Mouse (Mus musculus) left cerebral cortex, postnatal 4 days (tissue): ENCODE results near the gene Tssk4. TPM values are rescaled to one million over a fixed set of nuclear protein-coding genes. Genes with fewer than 3 reads are reported as not detected.

Experiments
- total RNA-seq, 2 experiments: library from RNA; stranded (reverse); gene quantifications; 2 replicates each; pipeline ENCODE4 v1.2.3; 2021

Tssk4 gene
- total RNA-seq, 2 experiments from 2014 or later, result 1.2 to 2.4 TPM

Other genes starting within 250 kb of the Tssk4 start
- 10 to 100 TPM; 13.6 to 14.9 TPM for gene Dhrs4, start 171.4 kb upstream of the Tssk4 start, total RNA-seq
- gene Carmil3, start 159.5 kb upstream of the Tssk4 start, total RNA-seq, result 100 to 1,000 TPM; 151 to 183 TPM
- gene Cpne6, start 139.7 kb upstream of the Tssk4 start, total RNA-seq, result 10 to 100 TPM; 53.1 to 61.7 TPM
- under 1 TPM; 0.20 to 0.42 TPM for gene Nrl, start 125.2 kb upstream of the Tssk4 start, total RNA-seq
- 10 to 100 TPM; 13.6 to 14.3 TPM for gene Pck2, start 109.9 kb upstream of the Tssk4 start, total RNA-seq
- 10 to 100 TPM; 61.2 to 66.4 TPM for gene Dcaf11, start 90.2 kb upstream of the Tssk4 start, total RNA-seq
- not detected for gene A730061H03Rik, start 89.8 kb upstream of the Tssk4 start, total RNA-seq
- gene Fitm1, start 74.6 kb upstream of the Tssk4 start, total RNA-seq, result not detected
- 100 to 1,000 TPM; 111 to 112 TPM for gene Psme1, start 72.1 kb upstream of the Tssk4 start, total RNA-seq
- 10 to 100 TPM; 27.8 to 36.4 TPM for gene Emc9, start 64.9 kb upstream of the Tssk4 start, total RNA-seq
- 100 to 1,000 TPM in 1 of 2 experiments, 10 to 100 TPM in 1; 98.8 to 106 TPM for gene Psme2, start 59.1 kb upstream of the Tssk4 start, total RNA-seq
- gene Rnf31, start 58.5 kb upstream of the Tssk4 start, total RNA-seq, result 10 to 100 TPM; 33.3 to 47.7 TPM
- gene Irf9, start 46.6 kb upstream of the Tssk4 start, total RNA-seq, result 10 to 100 TPM; 11.5 to 15.7 TPM
- gene Rec8, start 32.1 kb upstream of the Tssk4 start, total RNA-seq, result 1 to 10 TPM; 2.6 to 3.8 TPM
- 100 to 1,000 TPM; 161 to 176 TPM for gene Ipo4, start 14.2 kb upstream of the Tssk4 start, total RNA-seq
- 1 to 10 TPM; 4.0 to 4.1 TPM for gene Gm49378, start 12.3 kb upstream of the Tssk4 start, total RNA-seq
- 10 to 100 TPM; 35.3 to 41.1 TPM for gene Tm9sf1, start 6.4 kb upstream of the Tssk4 start, total RNA-seq
- gene Mdp1, start 10.3 kb downstream of the Tssk4 start, total RNA-seq, result 10 to 100 TPM; 44.6 to 44.7 TPM
- gene Gmpr2, start 21.8 kb downstream of the Tssk4 start, total RNA-seq, result 10 to 100 TPM; 33.8 to 35.4 TPM
- gene Nedd8, start 21.9 kb downstream of the Tssk4 start, total RNA-seq, result 100 to 1,000 TPM; 347 to 384 TPM
- 10 to 100 TPM; 11.8 to 15.6 TPM for gene Tinf2, start 31.6 kb downstream of the Tssk4 start, total RNA-seq
- gene Tgm1, start 63.7 kb downstream of the Tssk4 start, total RNA-seq, result under 1 TPM in 1 of 2 experiments, not detected in 1; 0.32 TPM
- 10 to 100 TPM; 55.2 to 55.8 TPM for gene Rabggta, start 72.1 kb downstream of the Tssk4 start, total RNA-seq
- 10 to 100 TPM; 63.2 to 75.1 TPM for gene Dhrs1, start 95.5 kb downstream of the Tssk4 start, total RNA-seq
- 10 to 100 TPM; 19.5 to 20.1 TPM for gene Nop9, start 95.5 kb downstream of the Tssk4 start, total RNA-seq
- under 1 TPM in 1 of 2 experiments, not detected in 1; 0.90 TPM for gene Cideb, start 108.3 kb downstream of the Tssk4 start, total RNA-seq
- gene Ltb4r2, start 111.2 kb downstream of the Tssk4 start, total RNA-seq, result 1 to 10 TPM in 1 of 2 experiments, under 1 TPM in 1; 0.79 to 1.0 TPM
- gene Ltb4r1, start 115.8 kb downstream of the Tssk4 start, total RNA-seq, result 1 to 10 TPM; 1.0 to 1.4 TPM
- 1 to 10 TPM; 4.6 to 5.2 TPM for gene Adcy4, start 133.9 kb downstream of the Tssk4 start, total RNA-seq
- 1 to 10 TPM; 1.4 to 1.8 TPM for gene Ripk3, start 138.7 kb downstream of the Tssk4 start, total RNA-seq
- gene Nfatc4, start 173.0 kb downstream of the Tssk4 start, total RNA-seq, result 1 to 10 TPM; 8.2 TPM
- 10 to 100 TPM; 39.1 to 40.9 TPM for gene Nynrin, start 203.8 kb downstream of the Tssk4 start, total RNA-seq
- under 1 TPM; 0.44 to 0.74 TPM for gene Cbln3, start 234.2 kb downstream of the Tssk4 start, total RNA-seq
- 10 to 100 TPM; 12.5 to 13.4 TPM for gene Khnyn, start 234.8 kb downstream of the Tssk4 start, total RNA-seq